Comparison of ENCODE assay signal across 22 mouse cellular contexts in the genomic region with DNA sequence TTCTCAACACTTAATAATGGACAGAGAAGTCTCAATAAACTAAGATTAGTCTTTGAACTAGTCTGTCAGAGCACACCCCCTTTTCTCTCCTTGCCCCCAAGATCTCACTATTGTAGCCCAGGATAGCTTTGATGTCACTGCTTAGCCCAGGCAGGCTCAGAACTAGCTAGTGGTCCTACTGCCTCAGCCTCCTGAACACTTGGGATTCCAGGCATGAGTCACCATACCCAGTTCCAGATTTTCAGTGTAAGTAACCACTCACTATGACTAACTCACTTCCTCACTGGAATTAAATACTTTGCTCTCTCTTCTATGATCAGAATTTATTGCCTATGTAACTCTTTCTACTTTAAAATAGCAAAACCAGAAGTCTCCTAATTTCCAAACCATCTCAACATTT. TPM values are rescaled to one million over a fixed set of nuclear protein-coding genes. Genes with fewer than 3 reads are reported as not detected.
DNase-seq lines count a peak whose midpoint lies in the region; ATAC-seq and TF ChIP-seq lines count a peak whose summit lies in the region.
"Had no signal": no experiment of that assay in that cellular context is flagged by ENCODE, and none has a peak within 500 bp of the region (broad histone marks: within the 10 kb centered on the region; RNA-seq: fewer than 3 reads in every experiment).

No protein-coding gene starts in this region.

- H3K9me3 ChIP-seq in MEL (replicated peaks; ENCODE audit: insufficient read depth, low read length), result no peaks in the 10 kb centered on the region
- no peaks in the 10 kb centered on the region for H3K9me3 ChIP-seq in forebrain, embryonic 13.5 days (replicated peaks)
- H3K9me3 ChIP-seq: embryonic facial prominence, embryonic 10.5 days; embryonic facial prominence, embryonic 12.5 days; G1E had no signal

- TF ChIP-seq CTCF in MEL (IDR thresholded peaks at IDR 0.05 in 2 of 3, conservative IDR thresholded peaks at IDR 0.05 in 1 of 3; ENCODE audit: control insufficient read depth in 1 of 3, insufficient read depth in 1 of 3, low read depth in 2 of 3, low read length in 3 of 3, poor library complexity in 1 of 3, severe bottlenecking in 1 of 3), result no peak

- ATAC-seq in forebrain, embryonic 13.5 days, result no peak
- ATAC-seq: activated CD4-positive, CD25-positive, alpha-beta regulatory T cell, adult 4 months; CD4-positive, CD25-positive, alpha-beta regulatory T cell, adult 4 months; forebrain, embryonic 14.5 days; forebrain, embryonic 16.5 days; Patski had no signal

- no peaks in the 10 kb centered on the region for H3K27me3 ChIP-seq in MEL (ENCODE audit: control insufficient read depth in 1 of 2, insufficient read depth in 2 of 2, low read length in 2 of 2)
- no peaks in the 10 kb centered on the region for H3K27me3 ChIP-seq in forebrain, embryonic 13.5 days
- H3K27me3 ChIP-seq: CH12.LX; embryonic facial prominence, embryonic 12.5 days; Patski had no signal

- no peak for TF ChIP-seq RAD21 in MEL (IDR thresholded peaks at IDR 0.05; ENCODE audit: low read depth, low read length)

- no peak overlapping the region for H3K27ac ChIP-seq in MEL (ENCODE audit: control insufficient read depth, low read depth, low read length)
- H3K27ac ChIP-seq in forebrain, embryonic 13.5 days, result no peak overlapping the region
- H3K27ac ChIP-seq: embryonic facial prominence, embryonic 10.5 days; embryonic facial prominence, embryonic 12.5 days had no signal

- H3K4me3 ChIP-seq in MEL (ENCODE audit: control insufficient read depth in 1 of 2, insufficient read depth in 1 of 2, low read depth in 2 of 2, low read length in 2 of 2), result no peak overlapping the region
- no peak overlapping the region for H3K4me3 ChIP-seq in forebrain, embryonic 13.5 days
- H3K4me3 ChIP-seq: embryonic facial prominence, embryonic 10.5 days; embryonic facial prominence, embryonic 12.5 days had no signal

- intact Hi-C loops in heart, postnatal 10 days (cut with DNase I), result loop anchor here (5.0 kb wide), 1 partner anchor 136 kb away; no protein-coding TSS in a partner anchor

- peaks cover 2% of the 10 kb centered on the region in 2 experiments; a peak in 3 of 4 replicates for H3K36me3 ChIP-seq in MEL (ENCODE audit: control insufficient read depth in 1 of 2, insufficient read depth in 2 of 2, low read length in 2 of 2)
- 0 out of 2 replicates have a peak, but pooled peaks cover 3% of the 10 kb centered on the region for H3K36me3 ChIP-seq in forebrain, embryonic 13.5 days (ENCODE audit: poor library complexity, severe bottlenecking)

- H3K4me1 ChIP-seq in MEL (ENCODE audit: control insufficient read depth in 1 of 2, insufficient read depth in 2 of 2, low read length in 2 of 2), result peaks cover 0 to 3% of the 10 kb centered on the region in 2 experiments; a peak in 2 of 4 replicates
- H3K4me1 ChIP-seq in forebrain, embryonic 13.5 days, result peaks cover 8% of the 10 kb centered on the region
- H3K4me1 ChIP-seq: embryonic facial prominence, embryonic 12.5 days had no signal

- TF ChIP-seq POLR2A in MEL (IDR thresholded peaks at IDR 0.05; ENCODE audit: control insufficient read depth in 1 of 2, insufficient read depth in 1 of 2, low read depth in 1 of 2, low read length in 2 of 2, poor library complexity in 1 of 2), result no peak

- peak; percentile 54 for DNase-seq in heart, adult 11 months
- no peak for DNase-seq in heart, postnatal 10 days
- DNase-seq in 3134 (ENCODE audit: extremely low read depth, insufficient read length, low spot score) (peak; percentile 18), 416B (ENCODE audit: low read depth) (peak; percentile 72), MEL (ENCODE audit: low read depth, low spot score) (peak; percentile 18)
- no peak for DNase-seq in cerebellum, postnatal 36 days
- DNase-seq in spleen, adult 12 weeks (ENCODE audit: low spot score), result no peak
- DNase-seq: adrenal gland, adult 8-10 months; cerebellum, adult 11-12 months; cerebellum, adult 2 months; cerebellum, adult 9-10 months; cerebellum, postnatal 14 days had no signal

- H3K79me2 ChIP-seq in MEL (ENCODE audit: control insufficient read depth, insufficient read depth, low read length, poor library complexity), result no peaks in the 10 kb centered on the region

- no peak for TF ChIP-seq EP300 in MEL (IDR thresholded peaks at IDR 0.05; ENCODE audit: low read depth in 1 of 2, low read length in 2 of 2)

- H3K9ac ChIP-seq in MEL (ENCODE audit: control insufficient read depth, low read depth, low read length, poor library complexity, severe bottlenecking), result no peak overlapping the region
- H3K9ac ChIP-seq in forebrain, embryonic 13.5 days, result no peak overlapping the region
- H3K9ac ChIP-seq: embryonic facial prominence, embryonic 12.5 days had no signal

- no peak overlapping the region for H3K4me2 ChIP-seq in forebrain, embryonic 13.5 days
- H3K4me2 ChIP-seq: embryonic facial prominence, embryonic 12.5 days had no signal

TF ChIP-seq in MEL, 35 proteins besides CTCF, POLR2A, EP300 and RAD21:
- TF ChIP-seq BHLHE40 (IDR thresholded peaks at IDR 0.05; ENCODE audit: borderline replicate concordance, low read depth, low read length) (no peak), ZMIZ1 (IDR thresholded peaks at IDR 0.05; ENCODE audit: low read depth, low read length) (no peak), GABPA (IDR thresholded peaks at IDR 0.05; ENCODE audit: low read depth, low read length) (no peak), KAT2A (conservative IDR thresholded peaks at IDR 0.05; ENCODE audit: low read depth, low read length) (no peak), MYC (IDR thresholded peaks at IDR 0.05; ENCODE audit: low read depth, low read length) (no peak), NELFE (IDR thresholded peaks at IDR 0.05; ENCODE audit: low read depth, low read length) (no peak), E2F4 (IDR thresholded peaks at IDR 0.05; ENCODE audit: borderline replicate concordance, low read depth, low read length) (no peak), ELF1 (IDR thresholded peaks at IDR 0.05; ENCODE audit: low read depth, low read length) (no peak), USF2 (IDR thresholded peaks at IDR 0.05; ENCODE audit: borderline replicate concordance in 1 of 2, insufficient read depth in 1 of 2, low read depth in 1 of 2, low read length in 2 of 2) (no peak), GATA1 (IDR thresholded peaks at IDR 0.05; ENCODE audit: low read depth, low read length) (no peak), MAFK (IDR thresholded peaks at IDR 0.05; ENCODE audit: borderline replicate concordance, low read depth, low read length) (no peak), USF1 (IDR thresholded peaks at IDR 0.05; ENCODE audit: low read depth, low read length) (no peak), NRF1 (IDR thresholded peaks at IDR 0.05; ENCODE audit: insufficient read depth, low read depth, low read length, poor library complexity, severe bottlenecking) (no peak), TCF12 (IDR thresholded peaks at IDR 0.05; ENCODE audit: low read depth, low read length) (no peak), ZKSCAN1 (IDR thresholded peaks at IDR 0.05; ENCODE audit: low read depth, low read length) (no peak), MAZ (IDR thresholded peaks at IDR 0.05; ENCODE audit: low read depth, low read length) (no peak), RCOR1 (IDR thresholded peaks at IDR 0.05; ENCODE audit: low read depth, low read length) (no peak), ETS1 (IDR thresholded peaks at IDR 0.05; ENCODE audit: low read depth, low read length) (no peak), UBTF (IDR thresholded peaks at IDR 0.05; ENCODE audit: borderline replicate concordance, insufficient read depth, low read depth, low read length) (no peak)

RNA-seq across cellular contexts. Expression of a gene that starts 53.6 kb away (rescaled TPM):
- total RNA-seq in heart, postnatal 10 days (2021), result 100 to 1,000 TPM; 153 to 156 TPM
- total RNA-seq in MEL (2012; rRNA removed), result 30.9 and 31.2 TPM in 2 replicates
- polyA plus RNA-seq in MEL (2012; ENCODE audit: insufficient read depth in 1 of 2, insufficient read length in 2 of 2, low read depth in 1 of 2, low replicate concordance in 2 of 2, missing spikeins in 1 of 2), result 10 to 100 TPM in 1 of 2 experiments, not detected in 1; 39.3 TPM
- polyA plus RNA-seq in forebrain, embryonic 13.5 days (2015; fragmentation: Nextera tagmentation; extraction: Ambion mirVana), result 52.4 and 54.7 TPM in 2 replicates

Comparison
In these comparisons a context has a peak if more than half of its experiments do, and no peak if none do; other contexts are left out.
1. DNase-seq: peak in heart, adult 11 months (single experiment), 3134 (single experiment), 416B (single experiment) and MEL (single experiment); none in heart, postnatal 10 days (0 of 2), cerebellum, postnatal 36 days (0 of 2) and spleen, adult 12 weeks (single experiment).